Mouse (Mus musculus) embryonic facial prominence, embryonic 11.5 days (tissue): ENCODE measurements at regions not wholly inside any gene's neighbourhood (a gene's known extent, or its start where the extent isn't known, plus 50 kb on each side); places are given as distances from the start of the nearest gene placed in this dataset.

Experiments used
- ATAC-seq: fragments of 200-750 bp; cut with Nextera tagmentation; replicated peaks from 2 replicates; pipeline ENCODE4 v1.8.0; 2017; ENCODE audit warnings: low read depth; ENCODE audit not compliant: insufficient number of reproducible peaks, low FRiP score, low TSS enrichment
- DNase-seq: peaks from one replicate; pipeline ENCODE4 v3.0.0-alpha.2; 2015; ENCODE audit warnings: low spot score
- H3K27ac ChIP-seq: fragments of 300-500 bp; sonication (generic); replicated peaks from 2 replicates; pipeline ENCODE4 v1.5.1; 2014; ENCODE audit warnings: mild to moderate bottlenecking, low read depth, low read length, control low read depth
- H3K27me3 ChIP-seq: fragments of 300-500 bp; sonication (generic); 2 replicates; pipeline ENCODE4 v1.6.1; 2014; ENCODE audit warnings: mild to moderate bottlenecking, low read length, moderate library complexity, mixed read lengths; ENCODE audit not compliant: control insufficient read depth, insufficient read depth
- H3K36me3 ChIP-seq: fragments of 300-500 bp; sonication (generic); replicated peaks from 2 replicates; pipeline ENCODE4 v1.6.1; 2014; ENCODE audit warnings: low read depth, mild to moderate bottlenecking, low read length, moderate library complexity, mixed read lengths; ENCODE audit not compliant: control insufficient read depth, insufficient read depth
- H3K4me1 ChIP-seq: fragments of 300-500 bp; sonication (generic); 2 replicates; pipeline ENCODE4 v1.6.1; 2014; ENCODE audit warnings: low read length, mixed read lengths; ENCODE audit not compliant: control insufficient read depth, insufficient read depth
- H3K4me2 ChIP-seq: fragments of 300-500 bp; sonication (generic); 2 replicates; pipeline ENCODE4 v1.6.1; 2014; ENCODE audit warnings: low read depth, mild to moderate bottlenecking, control low read depth, low read length, moderate library complexity
- H3K4me3 ChIP-seq: fragments of 300-500 bp; sonication (generic); 2 replicates; pipeline ENCODE4 v1.5.1; 2014; ENCODE audit warnings: low read depth, low read length, control low read depth
- H3K9ac ChIP-seq: fragments of 300-500 bp; sonication (generic); replicated peaks from 2 replicates; pipeline ENCODE4 v1.6.1; 2014; ENCODE audit warnings: mild to moderate bottlenecking, control low read depth, low read length
- H3K9me3 ChIP-seq: fragments of 300-500 bp; sonication (generic); replicated peaks from 2 replicates; pipeline ENCODE4 v1.6.1; 2016; ENCODE audit warnings: mild to moderate bottlenecking, low read length, inconsistent platforms, mixed read lengths; ENCODE audit not compliant: control insufficient read depth
- WGBS: fragments of 180-500 bp; shearing (Covaris S2); extraction: QIAGEN DNeasy Blood & Tissue Kit; methylation state at CpG from one replicate; pipeline ENCODE4 v1.1.7; 2014; 5-methylcytosine and 5-hydroxymethylcytosine counted together

- no peak for ATAC-seq
- DNase-seq, result no peak
- Histone ChIP-seq H3K4me2 (no peak overlapping the region), H3K4me1 (no peaks in the 10 kb centered on the region), H3K36me3 (no peaks in the 10 kb centered on the region), H3K4me3 (no peak overlapping the region), H3K27me3 (no peaks in the 10 kb centered on the region), H3K9me3 (no peaks in the 10 kb centered on the region), H3K27ac (no peak overlapping the region), H3K9ac (no peak overlapping the region)
- WGBS, result 76% methylated on average over 8 of the region's 8 CpGs
Measured at GRCm38 (mm10) chr1:165062813-165063492, 97.6 kb downstream of the Tbx19 start.

DNA sequence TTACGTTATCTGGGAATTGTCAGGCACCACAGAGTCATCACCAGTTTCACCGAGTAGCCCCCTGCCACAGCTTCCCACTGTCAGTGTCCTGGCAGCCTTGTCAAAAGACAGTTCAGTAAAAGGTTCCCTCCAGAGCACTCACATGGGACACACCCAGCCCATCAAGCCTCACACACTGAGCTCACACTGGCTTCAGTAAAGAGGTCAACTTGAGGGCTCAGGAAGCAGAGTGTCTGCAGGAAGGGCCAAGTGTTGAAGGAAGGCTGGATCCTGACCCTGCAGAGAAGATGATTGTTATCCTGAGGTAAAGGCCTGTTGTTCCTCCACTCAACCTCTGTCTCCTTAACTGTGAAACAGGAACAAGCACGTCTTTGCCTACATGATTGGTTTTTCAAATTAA, 99.2 kb downstream of the Tbx19 start:
- Histone ChIP-seq H3K27me3 (no peaks in the 10 kb centered on the region), H3K9me3 (no peaks in the 10 kb centered on the region), H3K4me1 (no peaks in the 10 kb centered on the region), H3K36me3 (no peaks in the 10 kb centered on the region), H3K4me2 (no peak overlapping the region), H3K27ac (no peak overlapping the region), H3K9ac (no peak overlapping the region), H3K4me3 (no peak overlapping the region)
- ATAC-seq (no peak), DNase-seq (no peak)
- WGBS, result 78% methylated on average over 3 of the region's 3 CpGs

DNA sequence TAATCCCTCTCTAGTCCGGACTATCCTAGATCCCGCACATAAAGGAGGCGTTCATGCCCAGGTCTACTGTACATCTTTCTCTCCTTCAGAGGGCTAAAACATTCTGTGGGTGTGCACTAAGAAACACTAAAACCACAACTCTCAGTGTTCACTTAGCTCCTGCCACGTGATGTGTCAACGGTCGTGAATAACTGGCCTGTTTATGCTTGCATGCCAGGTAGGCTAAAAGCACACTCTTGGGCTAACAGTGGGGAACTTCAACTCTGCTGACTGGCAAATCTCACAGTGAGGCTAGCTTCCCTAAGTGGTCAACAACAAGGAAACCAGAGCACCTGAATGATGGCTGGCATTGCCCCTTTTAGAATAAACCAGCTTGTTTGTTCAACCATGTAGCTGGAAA, 106.3 kb downstream of the Tbx19 start:
- no peaks in the 10 kb centered on the region for H3K27me3 ChIP-seq
- no peak overlapping the region for H3K27ac ChIP-seq
- no peak overlapping the region for H3K4me3 ChIP-seq
- H3K9ac ChIP-seq, result no peak overlapping the region
- WGBS, result 81% methylated on average over 6 of the region's 6 CpGs
- H3K36me3 ChIP-seq, result no peaks in the 10 kb centered on the region
- H3K9me3 ChIP-seq, result no peaks in the 10 kb centered on the region
- no peak overlapping the region for H3K4me2 ChIP-seq
- no peak for DNase-seq
- H3K4me1 ChIP-seq, result no peaks in the 10 kb centered on the region
- ATAC-seq, result no peak

- DNase-seq (no peak), ATAC-seq (no peak)
- no peak overlapping the region for H3K27ac ChIP-seq
- no peaks in the 10 kb centered on the region for H3K4me1 ChIP-seq
- no peak overlapping the region for H3K4me2 ChIP-seq
- H3K36me3 ChIP-seq, result no peaks in the 10 kb centered on the region
- no peaks in the 10 kb centered on the region for H3K9me3 ChIP-seq
- H3K9ac ChIP-seq, result no peak overlapping the region
- no peak overlapping the region for H3K4me3 ChIP-seq
- H3K27me3 ChIP-seq, result no peaks in the 10 kb centered on the region
- WGBS, result 54% methylated on average over 2 of the region's 2 CpGs
Measured at GRCm38 (mm10) chr1:165051294-165051693, 109.3 kb downstream of the Tbx19 start.

- no peak overlapping the region for H3K4me2 ChIP-seq
- H3K36me3 ChIP-seq, result no peaks in the 10 kb centered on the region
- H3K4me3 ChIP-seq, result no peak overlapping the region
- H3K4me1 ChIP-seq, result no peaks in the 10 kb centered on the region
- no peaks in the 10 kb centered on the region for H3K27me3 ChIP-seq
- no peaks in the 10 kb centered on the region for H3K9me3 ChIP-seq
- WGBS, result 80% methylated on average over 4 of the region's 4 CpGs
- no peak overlapping the region for H3K9ac ChIP-seq
- H3K27ac ChIP-seq, result no peak overlapping the region
- ATAC-seq, result no peak
- DNase-seq, result no peak
Measured at GRCm38 (mm10) chr1:165050176-165050575, 110.4 kb downstream of the Tbx19 start.

GRCm38 (mm10) chr1:165046637-165047036, 111.3 kb upstream of the Xcl1 start:
- ATAC-seq, result peak; percentile 34; the same call in 1 of the 2 replicates
- H3K27ac ChIP-seq, result no peak overlapping the region

GRCm38 (mm10) chr1:165046056-165046455, 110.7 kb upstream of the Xcl1 start:
- H3K9me3 ChIP-seq, result no peaks in the 10 kb centered on the region
- no peaks in the 10 kb centered on the region for H3K4me1 ChIP-seq
- H3K36me3 ChIP-seq, result no peaks in the 10 kb centered on the region
- H3K27ac ChIP-seq, result no peak overlapping the region
- ATAC-seq (no peak), DNase-seq (no peak)
- H3K4me2 ChIP-seq, result no peak overlapping the region
- no peaks in the 10 kb centered on the region for H3K27me3 ChIP-seq
- no peak overlapping the region for H3K9ac ChIP-seq
- no peak overlapping the region for H3K4me3 ChIP-seq
- WGBS, result 69% methylated on average over 4 of the region's 4 CpGs

More at GRCm38 (mm10) chr1:165046637-165047036, 111.3 kb upstream of the Xcl1 start:
- H3K36me3 ChIP-seq, result no peaks in the 10 kb centered on the region
- DNase-seq, result peak; percentile 36
- H3K9me3 ChIP-seq, result no peaks in the 10 kb centered on the region
- 30% methylated on average over 7 of the region's 7 CpGs for WGBS
- H3K4me2 ChIP-seq, result no peak overlapping the region
- no peak overlapping the region for H3K4me3 ChIP-seq
- H3K9ac ChIP-seq, result no peak overlapping the region
- no peaks in the 10 kb centered on the region for H3K27me3 ChIP-seq
- H3K4me1 ChIP-seq, result no peaks in the 10 kb centered on the region

DNA sequence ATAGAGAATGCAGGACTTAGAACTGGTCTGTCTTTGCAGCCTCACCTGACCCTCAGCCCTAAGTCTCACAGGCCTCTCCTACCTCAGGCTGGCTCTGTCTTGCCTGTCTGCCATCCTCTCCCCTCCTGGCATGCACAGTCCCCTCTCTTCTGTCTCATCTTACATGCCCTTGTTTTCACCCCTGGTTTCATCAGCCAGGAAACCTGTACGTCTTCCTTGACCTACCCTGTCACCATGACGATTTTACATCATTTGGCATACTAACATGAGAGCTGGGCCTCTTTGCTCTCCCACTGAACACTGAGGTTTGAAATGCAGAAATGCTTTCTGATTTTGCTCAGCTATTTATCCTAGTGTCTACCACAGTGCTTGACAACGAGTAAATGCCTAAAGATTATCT, 108.0 kb upstream of the Xcl1 start:
- no peak overlapping the region for H3K27ac ChIP-seq
- WGBS, result 42% methylated on average over 3 of the region's 3 CpGs

More for the DNA sequence above, 108.0 kb upstream of the Xcl1 start:
- H3K4me2 ChIP-seq, result no peak overlapping the region
- peak; percentile 3 for DNase-seq
- H3K36me3 ChIP-seq, result no peaks in the 10 kb centered on the region
- H3K9me3 ChIP-seq, result no peaks in the 10 kb centered on the region
- H3K27me3 ChIP-seq, result no peaks in the 10 kb centered on the region
- no peak for ATAC-seq
- H3K4me3 ChIP-seq, result no peak overlapping the region
- no peak overlapping the region for H3K9ac ChIP-seq
- no peaks in the 10 kb centered on the region for H3K4me1 ChIP-seq
